Mouse (Mus musculus) stomach, embryonic 14.5 days (tissue): ENCODE measurements at regions not wholly inside any gene's neighbourhood (a gene's known extent, or its start where the extent isn't known, plus 50 kb on each side); places are given as distances from the start of the nearest gene placed in this dataset.

ENCODE experiments used
- ATAC-seq: fragments of 200-750 bp; cut with Nextera tagmentation; 2 replicates; pipeline ENCODE4 v1.8.0; 2017; ENCODE audit warnings: low read depth, moderate TSS enrichment; ENCODE audit not compliant: insufficient number of reproducible peaks, insufficient read depth, low FRiP score
- H3K27ac ChIP-seq: fragments of 300-500 bp; sonication (generic); 2 replicates; pipeline ENCODE4 v1.5.1; 2014; ENCODE audit warnings: mild to moderate bottlenecking, low read length, moderate library complexity, mixed read lengths
- H3K27me3 ChIP-seq: fragments of 300-500 bp; sonication (generic); 2 replicates; pipeline ENCODE4 v1.6.1; 2014; ENCODE audit warnings: low read length, control low read depth, mixed read lengths; ENCODE audit not compliant: control insufficient read depth, insufficient read depth
- H3K36me3 ChIP-seq: fragments of 300-500 bp; sonication (generic); 2 replicates; pipeline ENCODE4 v1.6.1; 2014; ENCODE audit warnings: mild to moderate bottlenecking, control low read depth, low read length, moderate library complexity, mixed read lengths; ENCODE audit not compliant: control insufficient read depth, insufficient read depth
- H3K4me1 ChIP-seq: fragments of 300-500 bp; sonication (generic); 2 replicates; pipeline ENCODE4 v1.6.1; 2014; ENCODE audit warnings: low read length, control low read depth, mixed read lengths; ENCODE audit not compliant: control insufficient read depth, insufficient read depth
- H3K4me2 ChIP-seq: fragments of 300-500 bp; sonication (generic); replicated peaks from 2 replicates; pipeline ENCODE4 v1.6.1; 2014; ENCODE audit warnings: low read depth, low read length, control low read depth
- H3K4me3 ChIP-seq: fragments of 300-500 bp; sonication (generic); 2 replicates; pipeline ENCODE4 v1.5.1; 2014; ENCODE audit warnings: low read depth, low read length, control low read depth
- H3K9ac ChIP-seq: fragments of 300-500 bp; sonication (generic); replicated peaks from 2 replicates; pipeline ENCODE4 v1.6.1; 2014; ENCODE audit warnings: low read depth, mild to moderate bottlenecking, control low read depth, low read length, moderate library complexity, mixed read lengths
- H3K9me3 ChIP-seq: fragments of 300-500 bp; sonication (generic); 2 replicates; pipeline ENCODE4 v1.6.1; 2016; ENCODE audit warnings: low read depth, low read length, control low read depth; ENCODE audit not compliant: control insufficient read depth
- WGBS: fragments of 180-500 bp; shearing (Covaris S2); extraction: QIAGEN DNeasy Blood & Tissue Kit; methylation state at CpG from one replicate; pipeline ENCODE4 v1.1.7; 2014; 5-methylcytosine and 5-hydroxymethylcytosine counted together

GRCm38 (mm10) chr3:102386091-102386490 is 83.6 kb upstream of the Ngf start:
- Histone ChIP-seq H3K4me3 (no peak overlapping the region), H3K4me2 (no peak overlapping the region), H3K4me1 (no peaks in the 10 kb centered on the region), H3K36me3 (no peaks in the 10 kb centered on the region), H3K27ac (no peak overlapping the region), H3K9me3 (no peaks in the 10 kb centered on the region), H3K27me3 (no peaks in the 10 kb centered on the region), H3K9ac (no peak overlapping the region)
- WGBS = 90% methylated on average over 4 of the region's 4 CpGs
- no peak for ATAC-seq

- H3K27me3 ChIP-seq = no peaks in the 10 kb centered on the region
- no peaks in the 10 kb centered on the region for H3K4me1 ChIP-seq
- no peak overlapping the region for H3K9ac ChIP-seq
- H3K9me3 ChIP-seq = no peaks in the 10 kb centered on the region
- 76% methylated on average over 2 of the region's 2 CpGs for whole genome bisulfite sequencing
- ATAC-seq = no peak
- no peaks in the 10 kb centered on the region for H3K36me3 ChIP-seq
- H3K4me2 ChIP-seq = no peak overlapping the region
- no peak overlapping the region for H3K4me3 ChIP-seq
- H3K27ac ChIP-seq = no peak overlapping the region
These were observed 85.1 kb upstream of the Ngf start for GRCm38 (mm10) chr3:102384596-102384995.

- H3K27ac ChIP-seq = no peak overlapping the region
- no peak overlapping the region for H3K4me2 ChIP-seq
- no peak overlapping the region for H3K4me3 ChIP-seq
- H3K4me1 ChIP-seq = no peaks in the 10 kb centered on the region
- no peak for ATAC-seq
- H3K9ac ChIP-seq = no peak overlapping the region
- no peaks in the 10 kb centered on the region for H3K27me3 ChIP-seq
- 33% methylated on average over 8 of the region's 8 CpGs for whole genome bisulfite sequencing
- H3K36me3 ChIP-seq = no peaks in the 10 kb centered on the region
- no peaks in the 10 kb centered on the region for H3K9me3 ChIP-seq
These were observed 86.0 kb upstream of the Ngf start for GRCm38 (mm10) chr3:102383671-102384070.

GRCm38 (mm10) chr3:102381683-102382082 is 88.0 kb upstream of the Ngf start:
- 83% methylated on average over 10 of the region's 10 CpGs for WGBS
- ATAC-seq = no peak
- H3K4me2 ChIP-seq = no peak overlapping the region

GRCm38 (mm10) chr3:102374381-102375060 is 95.2 kb upstream of the Ngf start:
- 83% methylated on average over 5 of the region's 5 CpGs for WGBS
- no peak overlapping the region for H3K4me2 ChIP-seq
- H3K4me3 ChIP-seq = no peak overlapping the region
- H3K9ac ChIP-seq = no peak overlapping the region
- ATAC-seq = no peak
- H3K9me3 ChIP-seq = no peaks in the 10 kb centered on the region
- no peaks in the 10 kb centered on the region for H3K27me3 ChIP-seq
- no peaks in the 10 kb centered on the region for H3K4me1 ChIP-seq
- no peak overlapping the region for H3K27ac ChIP-seq
- no peaks in the 10 kb centered on the region for H3K36me3 ChIP-seq

More at GRCm38 (mm10) chr3:102381683-102382082, 88.0 kb upstream of the Ngf start:
- Histone ChIP-seq H3K9me3 (no peaks in the 10 kb centered on the region), H3K4me3 (no peak overlapping the region), H3K36me3 (no peaks in the 10 kb centered on the region), H3K27ac (no peak overlapping the region), H3K9ac (no peak overlapping the region), H3K27me3 (no peaks in the 10 kb centered on the region), H3K4me1 (no peaks in the 10 kb centered on the region)

- Histone ChIP-seq H3K9me3 (no peaks in the 10 kb centered on the region), H3K27me3 (no peaks in the 10 kb centered on the region), H3K27ac (no peak overlapping the region), H3K4me2 (no peak overlapping the region), H3K9ac (no peak overlapping the region), H3K4me3 (no peak overlapping the region), H3K36me3 (no peaks in the 10 kb centered on the region), H3K4me1 (no peaks in the 10 kb centered on the region)
- ATAC-seq = no peak
- 69% methylated on average over 8 of the region's 8 CpGs for WGBS
These were observed 97.4 kb upstream of the Ngf start for GRCm38 (mm10) chr3:102372205-102372899.

GRCm38 (mm10) chr3:102366188-102366587 is 103.5 kb upstream of the Ngf start:
- no peaks in the 10 kb centered on the region for H3K27me3 ChIP-seq
- 45% methylated on average over 6 of the region's 6 CpGs for WGBS
- H3K27ac ChIP-seq = no peak overlapping the region
- no peak overlapping the region for H3K4me2 ChIP-seq
- no peaks in the 10 kb centered on the region for H3K36me3 ChIP-seq
- H3K4me1 ChIP-seq = no peaks in the 10 kb centered on the region
- no peak overlapping the region for H3K4me3 ChIP-seq
- H3K9me3 ChIP-seq = no peaks in the 10 kb centered on the region
- no peak for ATAC-seq
- no peak overlapping the region for H3K9ac ChIP-seq

GRCm38 (mm10) chr3:102364326-102364935 is 105.3 kb upstream of the Ngf start:
- Histone ChIP-seq H3K9me3 (no peaks in the 10 kb centered on the region), H3K27me3 (no peaks in the 10 kb centered on the region), H3K36me3 (no peaks in the 10 kb centered on the region), H3K4me1 (no peaks in the 10 kb centered on the region), H3K4me3 (no peak overlapping the region), H3K4me2 (no peak overlapping the region), H3K9ac (no peak overlapping the region), H3K27ac (no peak overlapping the region)
- WGBS = 78% methylated on average over 5 of the region's 5 CpGs
- ATAC-seq = no peak
